Mouse (Mus musculus): ENCODE results near the gene Gmnc. TPM values are rescaled to one million over a fixed set of nuclear protein-coding genes. Genes with fewer than 3 reads are reported as not detected.

Gene Gmnc
- 0.62 and 1.3 TPM in 2 replicates for total RNA-seq (2014; rRNA removed)
- 0.16 and 0.30 TPM in 2 replicates for polyA plus RNA-seq (2015; fragmentation: Nextera tagmentation; extraction: Ambion mirVana)

DNA sequence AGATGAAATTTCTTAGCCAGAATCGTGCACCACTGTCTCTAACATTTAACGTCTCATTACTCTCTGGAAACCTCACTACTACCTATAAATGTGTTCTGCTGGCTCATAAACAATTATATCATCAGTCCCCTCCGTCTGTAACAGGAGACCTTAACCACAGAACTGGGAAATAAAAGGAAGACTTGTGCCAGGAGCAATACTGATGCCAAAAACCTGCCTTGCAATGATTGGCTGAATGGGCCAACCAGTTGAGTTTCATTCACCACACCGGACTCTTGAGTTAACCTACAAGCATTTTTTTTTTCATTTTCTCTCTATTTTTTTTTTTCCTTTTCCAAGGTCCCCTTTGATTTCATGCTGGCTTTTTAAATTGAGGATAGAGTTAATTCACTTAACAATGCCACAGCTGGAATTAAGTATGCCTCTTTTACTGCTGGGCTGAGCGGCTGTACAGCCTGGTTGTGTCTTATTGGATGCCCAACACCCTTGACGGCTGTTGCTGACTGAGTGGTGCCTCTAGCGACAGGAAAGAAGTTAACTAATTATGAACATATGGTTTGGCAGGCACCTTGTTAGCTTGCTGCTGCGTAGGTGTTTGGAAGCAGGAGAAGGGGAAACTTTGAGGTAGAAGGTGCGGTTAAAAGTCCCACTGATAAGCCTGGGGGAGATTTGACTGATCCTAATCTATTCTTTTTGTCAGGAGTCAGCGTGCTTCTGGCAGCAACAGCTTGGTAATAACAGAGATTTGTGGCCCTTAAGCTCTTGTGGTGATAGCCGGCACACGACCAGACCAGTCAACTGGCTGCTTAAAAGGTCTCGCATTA lies at the start of gene Gmnc:
Gene Gmnc (minus strand): TSS at position 176 of the 824 bp plus-strand sequence.
- 26% methylated on average over 13 of the region's 13 CpGs for WGBS
- ATAC-seq (no peak), DNase-seq (no peak)
- Histone ChIP-seq H3K9ac (no peak within 1 kb of the TSS), H3K36me3 (ENCODE audit: insufficient read depth) (no peaks in the 10 kb centered on the region), H3K4me3 (ENCODE audit: low read depth, low read length) (no peak within 1 kb of the TSS), H3K4me2 (ENCODE audit: low read depth) (no peak within 1 kb of the TSS), H3K27me3 (ENCODE audit: insufficient read depth, low read length) (no peaks in the 10 kb centered on the region), H3K9me3 (ENCODE audit: low read length) (no peaks in the 10 kb centered on the region), H3K27ac (ENCODE audit: low read depth, low read length) (no peak within 1 kb of the TSS), H3K4me1 (ENCODE audit: insufficient read depth) (no peaks in the 10 kb centered on the region)
- TF ChIP-seq CTCF (IDR thresholded peaks at IDR 0.05; ENCODE audit: low read depth), result 0 out of 2 replicates have a peak, but pooled peaks have one; percentile 4

DNA sequence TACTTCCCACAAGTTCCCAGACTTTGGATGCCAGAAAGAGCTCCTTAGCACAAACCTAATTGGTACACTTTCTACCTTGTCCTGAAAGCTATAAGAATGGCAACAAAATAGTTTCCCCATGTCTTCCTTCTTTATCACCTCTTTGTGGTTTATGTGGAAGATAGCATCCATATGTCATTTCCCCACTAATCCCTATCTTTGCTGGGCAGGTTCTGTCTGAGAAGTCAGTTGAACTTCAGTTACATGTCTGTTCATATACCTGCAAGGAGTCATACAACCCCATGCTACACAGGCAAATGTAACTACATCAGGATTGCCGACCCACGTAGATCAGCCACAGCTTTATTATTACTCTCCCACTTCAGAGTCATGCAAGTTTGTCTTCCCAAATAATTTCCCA lies 35.8 kb upstream of the Gmnc start:
- H3K36me3 ChIP-seq (ENCODE audit: insufficient read depth), result no peaks in the 10 kb centered on the region
- no peaks in the 10 kb centered on the region for H3K9me3 ChIP-seq (ENCODE audit: low read length)
- no peak overlapping the region for H3K27ac ChIP-seq (ENCODE audit: low read depth, low read length)
- WGBS, result 96% methylated on average over 2 of the region's 2 CpGs
- no peaks in the 10 kb centered on the region for H3K4me1 ChIP-seq (ENCODE audit: insufficient read depth)
- ATAC-seq (no peak), DNase-seq (no peak)
- no peak overlapping the region for H3K9ac ChIP-seq
- H3K27me3 ChIP-seq (ENCODE audit: insufficient read depth, low read length), result no peaks in the 10 kb centered on the region
- H3K4me3 ChIP-seq (ENCODE audit: low read depth, low read length), result no peak overlapping the region
- H3K4me2 ChIP-seq (ENCODE audit: low read depth), result no peak overlapping the region
- no peak for TF ChIP-seq CTCF (IDR thresholded peaks at IDR 0.05; ENCODE audit: low read depth)

DNA sequence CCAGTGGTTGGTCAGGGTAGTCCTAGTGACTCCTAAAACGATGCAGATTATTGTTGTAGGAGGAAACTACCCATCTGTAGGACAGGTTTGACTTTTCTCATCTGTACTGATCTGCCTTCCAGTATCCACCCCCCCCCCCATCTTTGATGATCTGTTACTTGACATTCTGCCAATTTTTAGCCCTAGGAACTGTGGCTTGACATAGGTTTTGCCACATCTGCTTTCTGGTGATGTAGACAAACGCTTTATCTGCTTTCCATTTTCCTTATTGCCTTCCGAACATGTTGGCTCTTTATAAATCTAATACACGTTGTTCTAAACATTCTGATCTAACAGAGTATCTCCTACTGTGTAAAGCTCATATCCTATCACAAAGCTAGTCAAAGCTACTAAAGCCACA lies 34.8 kb upstream of the Gmnc start:
- Histone ChIP-seq H3K27ac (ENCODE audit: low read depth, low read length) (no peak overlapping the region), H3K9ac (no peak overlapping the region), H3K4me2 (ENCODE audit: low read depth) (no peak overlapping the region), H3K36me3 (ENCODE audit: insufficient read depth) (no peaks in the 10 kb centered on the region), H3K4me3 (ENCODE audit: low read depth, low read length) (no peak overlapping the region), H3K27me3 (ENCODE audit: insufficient read depth, low read length) (no peaks in the 10 kb centered on the region), H3K9me3 (ENCODE audit: low read length) (no peaks in the 10 kb centered on the region), H3K4me1 (ENCODE audit: insufficient read depth) (no peaks in the 10 kb centered on the region)
- TF ChIP-seq CTCF (IDR thresholded peaks at IDR 0.05; ENCODE audit: low read depth), result no peak
- DNase-seq, result no peak
- 87% methylated on average over 4 of the region's 4 CpGs for WGBS
- ATAC-seq, result no peak

DNA sequence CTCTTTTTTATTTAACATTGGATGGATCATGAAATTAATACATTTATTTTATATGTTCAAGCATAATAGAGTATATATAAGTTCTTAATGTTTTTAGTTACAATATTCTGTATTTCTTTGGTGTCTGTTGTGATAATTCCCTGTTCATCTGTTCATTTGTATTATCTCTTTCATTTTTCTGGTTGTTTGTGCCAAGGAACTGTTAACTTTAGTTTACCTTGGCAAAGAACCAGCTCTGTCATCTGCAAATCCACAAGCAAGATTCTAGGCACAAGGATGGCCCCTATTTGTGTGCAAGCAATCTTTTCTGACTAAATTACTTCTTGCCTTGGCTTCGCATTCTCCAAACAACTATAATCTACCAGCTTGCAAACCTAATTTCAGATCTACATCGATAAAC lies 31.3 kb upstream of the Gmnc start:
- no peak overlapping the region for H3K4me2 ChIP-seq (ENCODE audit: low read depth)
- H3K9ac ChIP-seq, result no peak overlapping the region
- DNase-seq (no peak), ATAC-seq (no peak)
- 85% methylated on average over 2 of the region's 2 CpGs for WGBS
- H3K4me3 ChIP-seq (ENCODE audit: low read depth, low read length), result no peak overlapping the region
- TF ChIP-seq CTCF (IDR thresholded peaks at IDR 0.05; ENCODE audit: low read depth), result no peak
- H3K9me3 ChIP-seq (ENCODE audit: low read length), result no peaks in the 10 kb centered on the region
- no peaks in the 10 kb centered on the region for H3K27me3 ChIP-seq (ENCODE audit: insufficient read depth, low read length)
- no peaks in the 10 kb centered on the region for H3K36me3 ChIP-seq (ENCODE audit: insufficient read depth)
- no peak overlapping the region for H3K27ac ChIP-seq (ENCODE audit: low read depth, low read length)
- H3K4me1 ChIP-seq (ENCODE audit: insufficient read depth), result no peaks in the 10 kb centered on the region

DNA sequence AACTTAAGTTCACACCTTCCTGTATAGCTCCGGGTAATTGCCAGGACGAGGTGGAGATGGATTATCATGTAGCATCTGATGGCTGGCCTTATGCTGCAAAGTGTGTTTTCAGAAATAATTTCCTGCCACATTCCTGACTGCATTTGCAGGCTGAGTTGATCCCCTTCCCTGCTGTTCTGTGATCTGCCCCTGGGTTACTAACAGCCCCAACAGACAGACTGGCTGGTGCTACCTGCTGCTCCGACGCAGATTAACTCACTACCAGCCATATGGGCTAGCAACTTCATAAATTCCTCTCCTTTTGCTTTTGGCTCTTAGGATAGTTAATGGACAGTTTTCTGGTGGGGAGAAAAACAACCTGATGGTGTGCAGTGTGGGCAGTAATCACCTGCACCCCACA lies 25.9 kb upstream of the Gmnc start:
- Histone ChIP-seq H3K4me1 (ENCODE audit: insufficient read depth) (no peaks in the 10 kb centered on the region), H3K27me3 (ENCODE audit: insufficient read depth, low read length) (no peaks in the 10 kb centered on the region), H3K4me2 (ENCODE audit: low read depth) (no peak overlapping the region), H3K4me3 (ENCODE audit: low read depth, low read length) (no peak overlapping the region), H3K27ac (ENCODE audit: low read depth, low read length) (no peak overlapping the region), H3K9me3 (ENCODE audit: low read length) (no peaks in the 10 kb centered on the region), H3K9ac (no peak overlapping the region), H3K36me3 (ENCODE audit: insufficient read depth) (no peaks in the 10 kb centered on the region)
- no peak for DNase-seq
- no peak for ATAC-seq
- WGBS, result 27% methylated on average over 4 of the region's 4 CpGs
- no peak for TF ChIP-seq CTCF (IDR thresholded peaks at IDR 0.05; ENCODE audit: low read depth)

DNA sequence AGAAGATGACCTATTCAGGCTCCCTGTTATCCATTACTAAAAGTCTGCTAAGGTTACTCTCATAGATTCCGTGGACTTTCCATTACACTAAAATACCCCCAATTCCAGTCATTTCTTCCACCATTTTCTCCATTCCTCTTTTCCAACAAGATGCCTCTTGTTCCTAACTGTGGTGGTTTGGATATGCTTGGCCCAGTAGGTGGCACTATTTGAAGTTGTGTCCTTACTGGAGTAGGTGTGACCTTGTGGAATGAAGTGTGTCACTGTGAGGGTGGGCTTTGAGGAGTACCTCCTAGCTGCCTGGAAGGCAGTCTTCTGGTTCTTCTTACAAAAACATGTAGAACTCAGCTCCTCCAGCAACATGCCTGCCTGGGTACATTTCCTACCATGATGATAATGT lies 11.3 kb upstream of the Gmnc start:
- H3K27ac ChIP-seq (ENCODE audit: low read depth, low read length), result no peak overlapping the region
- WGBS, result 87% methylated on average over 1 of the region's 1 CpGs
- H3K27me3 ChIP-seq (ENCODE audit: insufficient read depth, low read length), result no peaks in the 10 kb centered on the region; the same call in 1 of the 2 replicates
- ATAC-seq, result no peak
- no peak overlapping the region for H3K4me3 ChIP-seq (ENCODE audit: low read depth, low read length)
- TF ChIP-seq CTCF (IDR thresholded peaks at IDR 0.05; ENCODE audit: low read depth), result no peak
- H3K36me3 ChIP-seq (ENCODE audit: insufficient read depth), result no peaks in the 10 kb centered on the region
- H3K4me1 ChIP-seq (ENCODE audit: insufficient read depth), result no peaks in the 10 kb centered on the region
- no peak overlapping the region for H3K4me2 ChIP-seq (ENCODE audit: low read depth)
- DNase-seq, result no peak
- no peak overlapping the region for H3K9ac ChIP-seq
- no peaks in the 10 kb centered on the region for H3K9me3 ChIP-seq (ENCODE audit: low read length)

DNA sequence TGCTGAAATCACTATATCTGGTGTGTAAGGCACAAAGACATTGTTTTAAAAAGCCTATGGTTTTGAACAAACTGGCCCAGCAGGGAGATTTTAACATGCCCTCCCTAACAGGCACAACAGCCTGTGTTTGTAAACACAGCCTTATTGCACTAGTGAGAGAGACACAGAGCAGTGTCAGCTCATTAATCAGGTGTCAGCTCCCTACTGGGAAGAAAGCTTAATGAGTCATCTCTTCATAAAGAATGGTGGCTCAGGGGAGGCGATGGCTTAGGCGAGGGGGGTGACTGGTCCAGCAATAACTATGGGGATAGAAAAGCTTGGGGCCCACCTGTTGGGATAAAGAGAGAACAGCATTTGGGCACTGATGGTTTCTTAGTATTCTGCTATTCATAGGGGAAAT lies 8.1 kb upstream of the Gmnc start:
- Histone ChIP-seq H3K4me2 (ENCODE audit: low read depth) (no peak overlapping the region), H3K4me1 (ENCODE audit: insufficient read depth) (no peaks in the 10 kb centered on the region), H3K4me3 (ENCODE audit: low read depth, low read length) (no peak overlapping the region), H3K36me3 (ENCODE audit: insufficient read depth) (no peaks in the 10 kb centered on the region), H3K9me3 (ENCODE audit: low read length) (no peaks in the 10 kb centered on the region), H3K27ac (ENCODE audit: low read depth, low read length) (no peak overlapping the region), H3K27me3 (ENCODE audit: insufficient read depth, low read length) (no peaks in the 10 kb centered on the region; the same call in 1 of the 2 replicates), H3K9ac (no peak overlapping the region)
- DNase-seq (no peak), ATAC-seq (no peak)
- TF ChIP-seq CTCF (IDR thresholded peaks at IDR 0.05; ENCODE audit: low read depth), result no peak
- 8% methylated on average over 2 of the region's 2 CpGs for WGBS
